Mouse (Mus musculus): ENCODE measurements around the gene Fpr-rs6.

Gene Fpr-rs6

GRCm38 (mm10) chr17:20182997-20183396, at the start of gene Fpr-rs6:
Gene Fpr-rs6 (minus strand): TSS chr17:20183097.
- in situ Hi-C loops (cut with MboI, MseI): no loop called here

All from T-helper 1 cell (primary cell).